Mouse (Mus musculus): Measurements from ENCODE around the gene Fermt2. TPM values are rescaled to one million over a fixed set of nuclear protein-coding genes. Genes with fewer than 3 reads are reported as not detected.

Gene Fermt2
- polyA plus RNA-seq, 1 experiment from 2014 or later = 229 TPM

- Histone ChIP-seq H3K4me3 (ENCODE audit: low read length) (no peak overlapping the region), H3K9me3 (replicated peaks; ENCODE audit: control insufficient read depth, low read length) (no peaks in the 10 kb centered on the region), H3K9ac (ENCODE audit: low read length) (no peak overlapping the region), H3K4me2 (ENCODE audit: low read depth, low read length) (no peak overlapping the region), H3K27me3 (ENCODE audit: control insufficient read depth, insufficient read depth, low read length) (no peaks in the 10 kb centered on the region), H3K36me3 (ENCODE audit: control insufficient read depth, insufficient read depth) (no peaks in the 10 kb centered on the region), H3K27ac (ENCODE audit: low read length) (no peak overlapping the region), H3K4me1 (ENCODE audit: control insufficient read depth, insufficient read depth, low read length) (no peaks in the 10 kb centered on the region)
- no peak for ATAC-seq (replicated peaks; ENCODE audit: extremely low read depth, insufficient read depth, low FRiP score)
- WGBS = 93% methylated on average over 2 of the region's 2 CpGs
Measured at GRCm38 (mm10) chr14:45438931-45439275, 91.0 kb downstream of the Fermt2 start.

- Histone ChIP-seq H3K27me3 (ENCODE audit: control insufficient read depth, insufficient read depth, low read length) (no peaks in the 10 kb centered on the region), H3K9ac (ENCODE audit: low read length) (no peak overlapping the region), H3K9me3 (replicated peaks; ENCODE audit: control insufficient read depth, low read length) (no peaks in the 10 kb centered on the region), H3K4me2 (ENCODE audit: low read depth, low read length) (no peak overlapping the region), H3K4me3 (ENCODE audit: low read length) (no peak overlapping the region), H3K27ac (ENCODE audit: low read length) (no peak overlapping the region), H3K36me3 (ENCODE audit: control insufficient read depth, insufficient read depth) (no peaks in the 10 kb centered on the region), H3K4me1 (ENCODE audit: control insufficient read depth, insufficient read depth, low read length) (no peaks in the 10 kb centered on the region)
- WGBS = 76% methylated on average over 19 of the region's 19 CpGs
- ATAC-seq (replicated peaks; ENCODE audit: extremely low read depth, insufficient read depth, low FRiP score) = no peak
Measured at GRCm38 (mm10) chr14:45438250-45438930, 91.5 kb downstream of the Fermt2 start.

- Histone ChIP-seq H3K9me3 (replicated peaks; ENCODE audit: control insufficient read depth, low read length) (peaks cover 9% of the 10 kb centered on the region), H3K27me3 (ENCODE audit: control insufficient read depth, insufficient read depth, low read length) (no peaks in the 10 kb centered on the region), H3K9ac (ENCODE audit: low read length) (no peak overlapping the region), H3K27ac (ENCODE audit: low read length) (no peak overlapping the region), H3K4me3 (ENCODE audit: low read length) (no peak overlapping the region), H3K4me1 (ENCODE audit: control insufficient read depth, insufficient read depth, low read length) (no peaks in the 10 kb centered on the region), H3K4me2 (ENCODE audit: low read depth, low read length) (no peak overlapping the region), H3K36me3 (ENCODE audit: control insufficient read depth, insufficient read depth) (no peaks in the 10 kb centered on the region)
- no peak for ATAC-seq (replicated peaks; ENCODE audit: extremely low read depth, insufficient read depth, low FRiP score)
- 65% methylated on average over 6 of the region's 6 CpGs for WGBS
Measured at GRCm38 (mm10) chr14:45434220-45434619, 95.7 kb downstream of the Fermt2 start.

- no peak overlapping the region for H3K4me3 ChIP-seq (ENCODE audit: low read length)
- H3K9ac ChIP-seq (ENCODE audit: low read length) = no peak overlapping the region
- no peaks in the 10 kb centered on the region for H3K36me3 ChIP-seq (ENCODE audit: control insufficient read depth, insufficient read depth)
- no peaks in the 10 kb centered on the region for H3K27me3 ChIP-seq (ENCODE audit: control insufficient read depth, insufficient read depth, low read length)
- H3K4me2 ChIP-seq (ENCODE audit: low read depth, low read length) = no peak overlapping the region
- H3K9me3 ChIP-seq (replicated peaks; ENCODE audit: control insufficient read depth, low read length) = peaks cover 13% of the 10 kb centered on the region
- ATAC-seq (replicated peaks; ENCODE audit: extremely low read depth, insufficient read depth, low FRiP score) = no peak
- no peak overlapping the region for H3K27ac ChIP-seq (ENCODE audit: low read length)
- no peaks in the 10 kb centered on the region for H3K4me1 ChIP-seq (ENCODE audit: control insufficient read depth, insufficient read depth, low read length)
- WGBS = 66% methylated on average over 4 of the region's 4 CpGs
Measured at GRCm38 (mm10) chr14:45432003-45432402, 97.9 kb downstream of the Fermt2 start.

- 88% methylated on average over 13 of the region's 13 CpGs for WGBS
Measured at GRCm38 (mm10) chr14:45430066-45430842, 99.7 kb downstream of the Fermt2 start.

GRCm38 (mm10) chr14:45423220-45423619 lies 106.7 kb downstream of the Fermt2 start:
- no peak overlapping the region for H3K4me2 ChIP-seq (ENCODE audit: low read depth, low read length)
- 8% methylated on average over 5 of the region's 5 CpGs for WGBS
- H3K9me3 ChIP-seq (replicated peaks; ENCODE audit: control insufficient read depth, low read length) = peaks cover 8% of the 10 kb centered on the region
- peaks cover 2% of the 10 kb centered on the region; the same call in 1 of the 2 replicates for H3K4me1 ChIP-seq (ENCODE audit: control insufficient read depth, insufficient read depth, low read length)
- ATAC-seq (replicated peaks; ENCODE audit: extremely low read depth, insufficient read depth, low FRiP score) = no peak
- no peaks in the 10 kb centered on the region for H3K27me3 ChIP-seq (ENCODE audit: control insufficient read depth, insufficient read depth, low read length)
- no peak overlapping the region for H3K9ac ChIP-seq (ENCODE audit: low read length)
- H3K27ac ChIP-seq (ENCODE audit: low read length) = no peak overlapping the region
- H3K36me3 ChIP-seq (ENCODE audit: control insufficient read depth, insufficient read depth) = no peaks in the 10 kb centered on the region
- no peak overlapping the region for H3K4me3 ChIP-seq (ENCODE audit: low read length)

More at GRCm38 (mm10) chr14:45430066-45430842, 99.7 kb downstream of the Fermt2 start:
- H3K9ac ChIP-seq (ENCODE audit: low read length) = no peak overlapping the region
- no peak overlapping the region for H3K4me2 ChIP-seq (ENCODE audit: low read depth, low read length)
- H3K27me3 ChIP-seq (ENCODE audit: control insufficient read depth, insufficient read depth, low read length) = no peaks in the 10 kb centered on the region
- no peak for ATAC-seq (replicated peaks; ENCODE audit: extremely low read depth, insufficient read depth, low FRiP score)
- H3K27ac ChIP-seq (ENCODE audit: low read length) = no peak overlapping the region
- H3K4me3 ChIP-seq (ENCODE audit: low read length) = no peak overlapping the region
- no peaks in the 10 kb centered on the region for H3K36me3 ChIP-seq (ENCODE audit: control insufficient read depth, insufficient read depth)
- H3K9me3 ChIP-seq (replicated peaks; ENCODE audit: control insufficient read depth, low read length) = peaks cover 17% of the 10 kb centered on the region
- no peaks in the 10 kb centered on the region for H3K4me1 ChIP-seq (ENCODE audit: control insufficient read depth, insufficient read depth, low read length)

DNA sequence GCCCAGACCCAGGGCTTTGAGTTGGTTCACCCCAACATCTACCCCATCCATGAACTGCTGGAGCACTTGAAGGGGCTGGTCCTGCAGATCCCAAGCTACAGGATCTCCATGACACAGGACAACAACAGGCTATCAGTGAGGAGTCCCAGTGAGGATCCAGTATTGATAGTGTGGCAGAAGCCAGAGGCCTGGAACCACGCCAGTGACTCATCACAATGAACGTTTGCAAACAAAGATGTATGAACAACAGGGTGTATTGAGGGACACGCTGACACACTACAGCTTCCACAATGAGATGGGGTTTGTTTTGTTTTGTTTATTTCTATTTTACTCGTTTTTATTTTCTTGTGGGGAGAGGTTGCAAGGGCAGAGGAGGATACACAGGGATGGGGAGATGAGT lies 107.5 kb downstream of the Fermt2 start:
- ATAC-seq (replicated peaks; ENCODE audit: extremely low read depth, insufficient read depth, low FRiP score) = no peak
- Histone ChIP-seq H3K36me3 (ENCODE audit: control insufficient read depth, insufficient read depth) (no peaks in the 10 kb centered on the region), H3K9ac (ENCODE audit: low read length) (no peak overlapping the region), H3K4me3 (ENCODE audit: low read length) (no peak overlapping the region), H3K9me3 (replicated peaks; ENCODE audit: control insufficient read depth, low read length) (peaks cover 6% of the 10 kb centered on the region; the same call in 1 of the 2 replicates), H3K4me2 (ENCODE audit: low read depth, low read length) (no peak overlapping the region), H3K27me3 (ENCODE audit: control insufficient read depth, insufficient read depth, low read length) (no peaks in the 10 kb centered on the region), H3K27ac (ENCODE audit: low read length) (no peak overlapping the region), H3K4me1 (ENCODE audit: control insufficient read depth, insufficient read depth, low read length) (peaks cover 2% of the 10 kb centered on the region; the same call in 1 of the 2 replicates)
- 56% methylated on average over 4 of the region's 4 CpGs for WGBS

DNA sequence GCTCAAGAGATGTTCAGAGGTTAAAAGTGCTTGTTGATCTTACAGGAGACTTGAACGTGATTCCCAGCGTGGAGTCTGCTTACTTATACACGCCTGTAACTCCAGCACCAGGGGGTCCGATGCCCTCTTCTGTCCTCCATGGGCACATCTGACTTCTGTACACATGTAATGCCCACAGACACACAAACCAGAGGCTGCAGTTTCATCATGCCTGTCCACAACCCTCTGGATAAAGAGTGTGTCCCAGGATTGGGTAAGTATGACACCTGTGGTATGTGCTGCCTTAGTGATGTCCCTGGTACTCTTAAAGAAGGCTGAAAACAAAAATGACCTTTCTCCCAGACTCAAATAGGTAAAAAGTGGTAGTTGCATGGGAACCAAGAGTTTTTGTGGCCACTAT lies 110.6 kb downstream of the Fermt2 start:
- H3K4me1 ChIP-seq (ENCODE audit: control insufficient read depth, insufficient read depth, low read length) = peaks cover 2% of the 10 kb centered on the region; the same call in 1 of the 2 replicates
- no peak overlapping the region for H3K4me3 ChIP-seq (ENCODE audit: low read length)
- H3K27me3 ChIP-seq (ENCODE audit: control insufficient read depth, insufficient read depth, low read length) = no peaks in the 10 kb centered on the region
- 75% methylated on average over 4 of the region's 4 CpGs for WGBS
- no peaks in the 10 kb centered on the region for H3K36me3 ChIP-seq (ENCODE audit: control insufficient read depth, insufficient read depth)
- no peak for ATAC-seq (replicated peaks; ENCODE audit: extremely low read depth, insufficient read depth, low FRiP score)
- no peak overlapping the region for H3K4me2 ChIP-seq (ENCODE audit: low read depth, low read length)
- no peak overlapping the region for H3K27ac ChIP-seq (ENCODE audit: low read length)
- no peaks in the 10 kb centered on the region for H3K9me3 ChIP-seq (replicated peaks; ENCODE audit: control insufficient read depth, low read length)
- H3K9ac ChIP-seq (ENCODE audit: low read length) = no peak overlapping the region

- H3K27ac ChIP-seq (ENCODE audit: low read length) = no peak overlapping the region
- no peaks in the 10 kb centered on the region for H3K9me3 ChIP-seq (replicated peaks; ENCODE audit: control insufficient read depth, low read length)
- no peak for ATAC-seq (replicated peaks; ENCODE audit: extremely low read depth, insufficient read depth, low FRiP score)
- H3K4me2 ChIP-seq (ENCODE audit: low read depth, low read length) = no peak overlapping the region
- no peak overlapping the region for H3K4me3 ChIP-seq (ENCODE audit: low read length)
- no peak overlapping the region for H3K9ac ChIP-seq (ENCODE audit: low read length)
- no peaks in the 10 kb centered on the region for H3K27me3 ChIP-seq (ENCODE audit: control insufficient read depth, insufficient read depth, low read length)
- H3K36me3 ChIP-seq (ENCODE audit: control insufficient read depth, insufficient read depth) = no peaks in the 10 kb centered on the region
- peaks cover 2% of the 10 kb centered on the region; the same call in 1 of the 2 replicates for H3K4me1 ChIP-seq (ENCODE audit: control insufficient read depth, insufficient read depth, low read length)
- 74% methylated on average over 3 of the region's 3 CpGs for WGBS
Measured at GRCm38 (mm10) chr14:45418553-45418952, 111.4 kb downstream of the Fermt2 start.
